Comparison of ENCODE assay signal across 24 mouse cellular contexts in genomic region chr17:14652013-14652412, GRCm38 (mm10).
"Had no signal": no experiment of that assay in that cellular context is flagged by ENCODE, and none has a peak within 500 bp of the region (broad histone marks: within the 10 kb centered on the region; RNA-seq: fewer than 3 reads in every experiment).

No protein-coding gene starts in this region.

- H3K27me3 ChIP-seq: heart, embryonic 13.5 days; hindbrain, embryonic 13.5 days; hindbrain, embryonic 15.5 days; intestine, embryonic 15.5 days; liver, embryonic 13.5 days; liver, embryonic 15.5 days had no signal

- ATAC-seq: hindbrain, postnatal 0 days; inflammation-experienced regulatory T-cells, adult 6 months; intestine, embryonic 15.5 days; intestine, postnatal 0 days had no signal

- DNase-seq: gastrocnemius, postnatal 14 days; gastrocnemius, postnatal 36 days; heart, adult 18-20 months; heart, postnatal 14 days; heart, postnatal 36 days; kidney, adult 18-20 months; kidney, adult 8-10 months; kidney, postnatal 10 days; kidney, postnatal 25 days; liver; liver, embryonic 13.5 days had no signal

- H3K36me3 ChIP-seq: heart, embryonic 13.5 days; heart, embryonic 15.5 days; hindbrain, embryonic 13.5 days; hindbrain, embryonic 15.5 days; intestine, embryonic 15.5 days; liver, embryonic 13.5 days; liver, embryonic 15.5 days had no signal

- H3K9ac ChIP-seq: heart, embryonic 13.5 days; heart, embryonic 15.5 days; hindbrain, embryonic 13.5 days; hindbrain, embryonic 15.5 days; intestine, embryonic 15.5 days; liver, embryonic 13.5 days; liver, embryonic 15.5 days had no signal

- H3K4me1 ChIP-seq: heart, embryonic 13.5 days; hindbrain, embryonic 13.5 days; liver, embryonic 13.5 days; liver, embryonic 15.5 days had no signal

- H3K27ac ChIP-seq: heart, embryonic 13.5 days; heart, embryonic 15.5 days; hindbrain, embryonic 13.5 days; hindbrain, embryonic 15.5 days; hindbrain, postnatal 0 days; intestine, embryonic 15.5 days; layer of hippocampus, adult 2 months; left cerebral cortex, adult 2 months; liver, embryonic 13.5 days; liver, embryonic 15.5 days had no signal

- H3K4me3 ChIP-seq: heart, embryonic 13.5 days; heart, embryonic 15.5 days; hindbrain, embryonic 13.5 days; hindbrain, embryonic 15.5 days; intestine, embryonic 15.5 days; layer of hippocampus, adult 2 months; left cerebral cortex, adult 2 months; liver, embryonic 13.5 days; liver, embryonic 15.5 days had no signal

- H3K4me2 ChIP-seq: heart, embryonic 11.5 days; heart, embryonic 13.5 days; heart, embryonic 15.5 days; hindbrain, embryonic 13.5 days; hindbrain, embryonic 15.5 days; intestine, embryonic 15.5 days; liver, embryonic 11.5 days; liver, embryonic 13.5 days; liver, embryonic 15.5 days had no signal

- H3K9me3 ChIP-seq: heart, embryonic 13.5 days; heart, embryonic 15.5 days; hindbrain, embryonic 13.5 days; hindbrain, embryonic 15.5 days; intestine, embryonic 15.5 days; liver, embryonic 13.5 days; liver, embryonic 15.5 days had no signal
